ENCODE assay signal across 9 mouse cellular contexts in the genomic region with DNA sequence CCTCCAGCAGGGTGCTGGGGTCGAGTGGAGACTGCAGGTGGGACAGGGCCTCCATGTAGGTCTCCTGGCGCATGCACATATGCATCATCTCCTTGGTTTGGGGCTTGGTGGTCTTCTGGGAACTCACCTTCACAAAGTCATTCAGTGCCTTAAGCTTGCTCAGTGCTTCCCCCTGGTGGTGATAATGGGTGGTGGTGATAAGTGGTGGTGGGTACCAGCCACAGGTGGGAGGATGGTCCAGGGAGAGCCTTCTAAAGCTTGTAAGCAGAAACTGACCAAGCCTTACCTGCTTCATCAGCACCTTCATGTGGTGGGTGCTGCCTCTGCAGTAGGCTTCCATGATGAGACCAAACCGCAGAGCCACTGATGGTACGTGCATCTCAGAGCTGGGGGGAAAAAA. TPM values are rescaled to one million over a fixed set of nuclear protein-coding genes. Genes with fewer than 3 reads are reported as not detected.
DNase-seq lines count a peak whose midpoint lies in the region; ATAC-seq and TF ChIP-seq lines count a peak whose summit lies in the region.
"Had no signal": no experiment of that assay in that cellular context is flagged by ENCODE, and none has a peak within 500 bp of the region (broad histone marks: within the 10 kb centered on the region; RNA-seq: fewer than 3 reads in every experiment).

No protein-coding gene starts in this region.

- H3K4me2 ChIP-seq in limb, embryonic 11.5 days (ENCODE audit: low read depth, severe bottlenecking), result no peak overlapping the region
- H3K4me2 ChIP-seq: liver, embryonic 15.5 days had no signal

- H3K4me1 ChIP-seq in limb, embryonic 11.5 days (ENCODE audit: control insufficient read depth, insufficient read depth, low read length), result no peaks in the 10 kb centered on the region
- no peaks in the 10 kb centered on the region for H3K4me1 ChIP-seq in testis, adult 2 months (ENCODE audit: control insufficient read depth, insufficient read depth, low read length)

- H3K27me3 ChIP-seq in limb, embryonic 11.5 days (ENCODE audit: control insufficient read depth, insufficient read depth, low read length), result no peaks in the 10 kb centered on the region
- no peaks in the 10 kb centered on the region for H3K27me3 ChIP-seq in testis, adult 2 months (ENCODE audit: control insufficient read depth, insufficient read depth, low read length)
- H3K27me3 ChIP-seq: liver, embryonic 15.5 days had no signal

- no peak overlapping the region for H3K9ac ChIP-seq in limb, embryonic 11.5 days (ENCODE audit: low read length)
- H3K9ac ChIP-seq: liver, embryonic 15.5 days had no signal

- peak; percentile 90 for TF ChIP-seq CTCF in layer of hippocampus, adult 2 months (conservative IDR thresholded peaks at IDR 0.05)
- TF ChIP-seq CTCF in testis, adult 2 months (IDR thresholded peaks at IDR 0.05; ENCODE audit: control insufficient read depth, insufficient read depth, insufficient replicate concordance, low read depth, low read length), result peak; percentile 81; the same call in 1 of the 2 replicates

- TF ChIP-seq POLR2A in testis, adult 2 months (IDR thresholded peaks at IDR 0.05; ENCODE audit: control insufficient read depth, low read depth, low read length), result no peak

- no peak overlapping the region for H3K4me3 ChIP-seq in layer of hippocampus, adult 2 months
- H3K4me3 ChIP-seq in limb, embryonic 11.5 days (ENCODE audit: low read depth, low read length), result no peak overlapping the region
- no peak overlapping the region for H3K4me3 ChIP-seq in testis, adult 2 months (ENCODE audit: control insufficient read depth, low read depth, low read length)
- H3K4me3 ChIP-seq: liver, embryonic 15.5 days had no signal

- peaks cover 5% of the 10 kb centered on the region for H3K36me3 ChIP-seq in limb, embryonic 11.5 days (ENCODE audit: control insufficient read depth, insufficient read depth, low read length)
- H3K36me3 ChIP-seq in testis, adult 2 months (ENCODE audit: control insufficient read depth, insufficient read depth, low read length), result no peaks in the 10 kb centered on the region; the same call in 1 of the 2 replicates

- H3K27ac ChIP-seq in layer of hippocampus, adult 2 months, result no peak overlapping the region
- H3K27ac ChIP-seq in limb, embryonic 11.5 days (replicated peaks; ENCODE audit: low read depth, low read length), result no peak overlapping the region
- no peak overlapping the region for H3K27ac ChIP-seq in testis, adult 2 months (ENCODE audit: control insufficient read depth, insufficient read depth, low read depth, low read length)
- H3K27ac ChIP-seq: liver, embryonic 15.5 days had no signal

- 94% methylated on average over 4 of the region's 4 CpGs for WGBS in limb, embryonic 11.5 days

- H3K9me3 ChIP-seq in limb, embryonic 11.5 days (ENCODE audit: control insufficient read depth, low read length), result no peaks in the 10 kb centered on the region
- H3K9me3 ChIP-seq: liver, embryonic 15.5 days had no signal

- peak; percentile 18 for DNase-seq in adrenal gland, adult 2 months
- no peak for DNase-seq in adrenal gland, postnatal 4 days (ENCODE audit: low spot score in 2 of 2)
- DNase-seq in layer of hippocampus, adult 2 months (ENCODE audit: low spot score in 2 of 2), result peak in 1 of 2 experiments; percentile 51
- DNase-seq in layer of hippocampus, postnatal 14 days (ENCODE audit: low spot score in 2 of 2), result no peak
- DNase-seq in adrenal gland, postnatal 10 days, result peak; percentile 46
- peak; percentile 40 for DNase-seq in limb, embryonic 11.5 days (ENCODE audit: low spot score)

- no peak for ATAC-seq in limb, embryonic 11.5 days (ENCODE audit: insufficient number of reproducible peaks, low FRiP score, low TSS enrichment, low read depth)
- no peak for ATAC-seq in erythroid progenitor cell, adult 5-6 weeks (replicated peaks; ENCODE audit: low FRiP score, poor library complexity, severe bottlenecking)

RNA-seq across cellular contexts. Expression of gene Pik3cd, which starts 48.1 kb away (rescaled TPM):
- 1 to 10 TPM; 6.1 to 6.2 TPM for total RNA-seq in adrenal gland, adult 2 months (2021)
- polyA plus RNA-seq in adrenal gland, adult 2 months (2012; rRNA removed), result 4.2 and 5.0 TPM in 2 replicates
- 1 to 10 TPM; 6.8 to 8.0 TPM for total RNA-seq in adrenal gland, postnatal 4 days (2021)
- 10 to 100 TPM; 19.6 to 23.5 TPM for total RNA-seq in layer of hippocampus, adult 2 months (2021)
- total RNA-seq in layer of hippocampus, postnatal 14 days (2021), result 10 to 100 TPM; 25.2 to 27.7 TPM
- total RNA-seq in adrenal gland, postnatal 10 days (2021), result 10 to 100 TPM in 1 of 2 experiments, 1 to 10 TPM in 1; 7.5 to 12.1 TPM
- polyA plus RNA-seq in limb, embryonic 11.5 days (2014; fragmentation: Nextera tagmentation; extraction: Ambion mirVana), result 2.7 and 2.9 TPM in 2 replicates
- polyA plus RNA-seq in testis, adult 2 months (2012; rRNA removed), result 27.7 and 28.5 TPM in 2 replicates
- total RNA-seq in erythroid progenitor cell, adult 5-6 weeks (2015; ENCODE audit: low replicate concordance), result 5.9 and 8.6 TPM in 2 replicates
- total RNA-seq in erythroid progenitor cell, adult 5-6 weeks (2017; ENCODE audit: low replicate concordance), result 7.8 and 16.3 TPM in 2 replicates

Comparison
In these comparisons a context has a peak if more than half of its experiments do, and no peak if none do; other contexts are left out.
1. DNase-seq: peak in adrenal gland, adult 2 months (single experiment), adrenal gland, postnatal 10 days (single experiment) and limb, embryonic 11.5 days (single experiment); none in adrenal gland, postnatal 4 days (0 of 2) and layer of hippocampus, postnatal 14 days (0 of 2).